8 mouse cellular contexts compared by ENCODE assay signal in the genomic region with DNA sequence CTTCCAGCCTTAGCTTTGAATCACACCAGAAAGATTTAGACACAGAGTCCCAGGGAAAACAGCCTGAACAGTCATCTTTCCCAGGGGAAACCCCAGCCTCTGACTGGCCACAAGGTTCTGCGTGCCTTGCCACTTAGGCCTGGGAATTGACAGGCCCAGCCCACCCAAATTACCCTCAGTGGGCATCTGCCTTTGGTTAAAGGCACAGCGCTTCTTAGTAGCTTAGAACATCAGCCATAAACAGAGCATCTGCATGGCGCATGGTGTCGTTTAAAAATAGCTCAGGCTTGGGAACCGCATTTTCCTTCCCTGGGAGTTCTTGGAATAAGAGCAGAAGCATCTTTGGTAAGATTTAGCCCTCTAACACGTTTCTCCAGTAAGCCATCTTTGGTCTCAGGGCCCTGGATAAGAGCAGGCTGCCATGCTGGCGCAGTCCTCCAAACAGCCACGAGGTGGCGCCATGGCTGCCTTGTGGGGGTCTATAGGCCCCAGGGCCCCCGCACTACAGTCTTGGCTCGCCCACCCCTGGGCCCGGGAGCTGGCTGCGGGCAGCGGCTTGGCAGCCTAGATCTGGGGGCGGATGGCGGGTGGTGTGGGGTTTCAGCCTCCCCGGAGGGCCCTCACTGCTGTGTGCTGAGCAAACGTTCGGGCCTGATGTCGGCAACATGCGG.
A peak's percentile ranks its signal among the peaks of the same experiment; 100 is the strongest.
DNase-seq lines count a peak whose midpoint lies in the region; ATAC-seq and TF ChIP-seq lines count a peak whose summit lies in the region.

No protein-coding gene starts in this region.

- no peaks in the 10 kb centered on the region for H3K9me3 ChIP-seq in embryonic facial prominence, embryonic 11.5 days (replicated peaks; ENCODE audit: control insufficient read depth, low read length)
- no peaks in the 10 kb centered on the region for H3K9me3 ChIP-seq in heart, embryonic 10.5 days

- H3K27me3 ChIP-seq in Patski = no peaks in the 10 kb centered on the region
- H3K27me3 ChIP-seq in embryonic facial prominence, embryonic 11.5 days (ENCODE audit: control insufficient read depth, insufficient read depth, low read length) = no peaks in the 10 kb centered on the region
- no peaks in the 10 kb centered on the region for H3K27me3 ChIP-seq in heart, embryonic 10.5 days (ENCODE audit: insufficient read depth, poor library complexity, severe bottlenecking)

- H3K4me1 ChIP-seq in embryonic facial prominence, embryonic 11.5 days (ENCODE audit: control insufficient read depth, insufficient read depth, low read length) = no peaks in the 10 kb centered on the region; the same call in 1 of the 2 replicates
- peaks cover 43% of the 10 kb centered on the region for H3K4me1 ChIP-seq in heart, embryonic 10.5 days

- peak; percentile 11 to 26 for DNase-seq in layer of hippocampus, postnatal 14 days (ENCODE audit: low spot score in 2 of 2)
- DNase-seq in layer of hippocampus, adult 9-11 months = no peak
- DNase-seq in Patski (ENCODE audit: low read depth, low spot score) = no peak
- DNase-seq in embryonic facial prominence, embryonic 11.5 days (ENCODE audit: low spot score) = peak; percentile 93
- DNase-seq in heart, embryonic 10.5 days (ENCODE audit: low spot score) = no peak
- DNase-seq in kidney, postnatal 14 days = peak; percentile 17
- peak; percentile 53 for DNase-seq in thymus, postnatal 14 days

- peak; percentile 67 for TF ChIP-seq CTCF in Patski (IDR thresholded peaks at IDR 0.05)

- H3K9ac ChIP-seq in embryonic facial prominence, embryonic 11.5 days (replicated peaks; ENCODE audit: low read length) = no peak overlapping the region

- H3K4me3 ChIP-seq in embryonic facial prominence, embryonic 11.5 days (ENCODE audit: low read depth, low read length) = no peak overlapping the region
- peak overlapping the region; percentile 47 for H3K4me3 ChIP-seq in heart, embryonic 10.5 days

- H3K36me3 ChIP-seq in embryonic facial prominence, embryonic 11.5 days (replicated peaks; ENCODE audit: control insufficient read depth, insufficient read depth, low read depth, low read length) = no peaks in the 10 kb centered on the region
- H3K36me3 ChIP-seq in heart, embryonic 10.5 days = no peaks in the 10 kb centered on the region

- CTCF ChIA-PET in Patski (lab: Charles Lee) = interaction anchor here (1.3 kb wide), 1 partner anchor 22 kb away, joined by 3 read pairs; no protein-coding TSS in a partner anchor

- H3K4me2 ChIP-seq in embryonic facial prominence, embryonic 11.5 days (ENCODE audit: low read depth, low read length) = peak overlapping the region; percentile 2; the same call in 1 of the 2 replicates

- 12% methylated on average over 21 of the region's 21 CpGs for WGBS in embryonic facial prominence, embryonic 11.5 days
- 26% methylated on average over 21 of the region's 21 CpGs for WGBS in heart, embryonic 10.5 days

- in situ Hi-C loops in Patski (cut with MboI; ENCODE audit: low pct_unique_long_range_greater_than_20kb) = no loop called here

- no peak for ATAC-seq in Patski
- peak; percentile 93 for ATAC-seq in embryonic facial prominence, embryonic 11.5 days (replicated peaks; ENCODE audit: insufficient number of reproducible peaks, low FRiP score, low TSS enrichment, low read depth)
- 0 out of 2 replicates have a peak, but pooled peaks have one; percentile 21 for ATAC-seq in megakaryocyte, adult 5-6 weeks (ENCODE audit: poor library complexity, severe bottlenecking)

- H3K27ac ChIP-seq in embryonic facial prominence, embryonic 11.5 days (replicated peaks; ENCODE audit: low read depth, low read length) = no peak overlapping the region
- H3K27ac ChIP-seq in heart, embryonic 10.5 days = peak overlapping the region; percentile 84

- POLR2A ChIA-PET in Patski (lab: Charles Lee) = no interaction called here

Comparison
In these comparisons a context has a peak if more than half of its experiments do, and no peak if none do; other contexts are left out.
1. DNase-seq: peak in layer of hippocampus, postnatal 14 days (2 of 2), embryonic facial prominence, embryonic 11.5 days (single experiment), kidney, postnatal 14 days (single experiment) and thymus, postnatal 14 days (single experiment); none in layer of hippocampus, adult 9-11 months (single experiment), Patski (single experiment) and heart, embryonic 10.5 days (single experiment).